In genomic region chr9:122205543-122206200, GRCm38 (mm10) we compare ENCODE assay signal across 13 mouse cellular contexts.
A peak's percentile ranks its signal among the peaks of the same experiment; 100 is the strongest.
DNase-seq lines count a peak whose midpoint lies in the region; ATAC-seq and TF ChIP-seq lines count a peak whose summit lies in the region.
"Had no signal": no experiment of that assay in that cellular context is flagged by ENCODE, and none has a peak within 500 bp of the region (broad histone marks: within the 10 kb centered on the region; RNA-seq: fewer than 3 reads in every experiment).

No protein-coding gene starts in this region.

- no peak for TF ChIP-seq POLR2A in brain, embryonic 14.5 days (IDR thresholded peaks at IDR 0.05; ENCODE audit: borderline replicate concordance, extremely low read depth, insufficient read depth, insufficient read length, poor library complexity, severe bottlenecking)

- no peak for TF ChIP-seq EP300 in lung, postnatal 0 days (IDR thresholded peaks at IDR 0.05)

- H3K27me3 ChIP-seq in kidney, embryonic 16.5 days (ENCODE audit: insufficient read depth, low read length): no peaks in the 10 kb centered on the region
- H3K27me3 ChIP-seq in lung, postnatal 0 days (replicated peaks; ENCODE audit: insufficient read depth, low read length): no peaks in the 10 kb centered on the region
- H3K27me3 ChIP-seq: limb, embryonic 15.5 days had no signal

- no peak overlapping the region for H3K4me2 ChIP-seq in kidney, embryonic 16.5 days (replicated peaks; ENCODE audit: low read depth, low read length)
- H3K4me2 ChIP-seq in lung, postnatal 0 days (replicated peaks; ENCODE audit: low read depth, low read length): no peak overlapping the region
- H3K4me2 ChIP-seq: limb, embryonic 15.5 days had no signal

- H3K27ac ChIP-seq in kidney, embryonic 16.5 days (ENCODE audit: low read length): no peak overlapping the region
- H3K27ac ChIP-seq in lung, postnatal 0 days (ENCODE audit: low read length): no peak overlapping the region
- H3K27ac ChIP-seq: limb, embryonic 15.5 days had no signal

- no peaks in the 10 kb centered on the region for H3K9me3 ChIP-seq in kidney, embryonic 16.5 days (ENCODE audit: low read length)
- H3K9me3 ChIP-seq in lung, postnatal 0 days (ENCODE audit: low read length): no peaks in the 10 kb centered on the region
- H3K9me3 ChIP-seq: limb, embryonic 15.5 days had no signal

- no peak overlapping the region for H3K4me3 ChIP-seq in kidney, embryonic 16.5 days (ENCODE audit: low read length)
- no peak overlapping the region for H3K4me3 ChIP-seq in lung, postnatal 0 days (ENCODE audit: low read depth, low read length)
- H3K4me3 ChIP-seq: limb, embryonic 15.5 days had no signal

- WGBS in kidney, embryonic 16.5 days: 41% methylated on average over 11 of the region's 11 CpGs
- WGBS in lung, postnatal 0 days: 31% methylated on average over 11 of the region's 11 CpGs

- no peak overlapping the region for H3K9ac ChIP-seq in kidney, embryonic 16.5 days (replicated peaks; ENCODE audit: low read length)
- H3K9ac ChIP-seq in lung, postnatal 0 days (replicated peaks; ENCODE audit: low read depth): no peak overlapping the region
- H3K9ac ChIP-seq: limb, embryonic 15.5 days had no signal

- DNase-seq in adrenal gland, postnatal 14 days: peak; percentile 65
- DNase-seq in adrenal gland, postnatal 4 days (ENCODE audit: low spot score in 2 of 2): no peak
- DNase-seq in kidney, postnatal 14 days: peak; percentile 34
- DNase-seq in brain, embryonic 14.5 days (ENCODE audit: low read depth): peak; percentile 39
- DNase-seq in lung, postnatal 0 days (ENCODE audit: low spot score): no peak
- DNase-seq in right cerebral cortex, postnatal 10 days (ENCODE audit: low spot score in 2 of 2): no peak
- DNase-seq in right cerebral cortex, adult 2 months (ENCODE audit: low spot score in 2 of 2): no peak
- DNase-seq: layer of hippocampus, postnatal 36 days; thymus, postnatal 4 days had no signal

- no peak for ATAC-seq in kidney, embryonic 16.5 days (ENCODE audit: low FRiP score, low TSS enrichment)
- peak; percentile 41; the same call in 1 of the 2 replicates for ATAC-seq in lung, postnatal 0 days
- ATAC-seq: hindbrain, embryonic 16.5 days; midbrain, embryonic 16.5 days had no signal

- H3K36me3 ChIP-seq in kidney, embryonic 16.5 days (ENCODE audit: insufficient read depth, low read length): no peaks in the 10 kb centered on the region
- no peaks in the 10 kb centered on the region for H3K36me3 ChIP-seq in lung, postnatal 0 days (ENCODE audit: insufficient read depth, low read length)

- H3K4me1 ChIP-seq in kidney, embryonic 16.5 days (ENCODE audit: insufficient read depth, low read length): 0 out of 2 replicates have a peak, but pooled peaks cover 4% of the 10 kb centered on the region
- H3K4me1 ChIP-seq in lung, postnatal 0 days (ENCODE audit: insufficient read depth, low read depth, low read length): no peaks in the 10 kb centered on the region

- no peak for TF ChIP-seq CTCF in brain, embryonic 14.5 days (IDR thresholded peaks at IDR 0.05; ENCODE audit: borderline replicate concordance, extremely low read depth, insufficient read depth, insufficient read length)
- no peak for TF ChIP-seq CTCF in lung, postnatal 0 days (IDR thresholded peaks at IDR 0.05)

Comparison
In these comparisons a context has a peak if more than half of its experiments do, and no peak if none do; other contexts are left out.
1. DNase-seq: peak in adrenal gland, postnatal 14 days (single experiment), kidney, postnatal 14 days (single experiment) and brain, embryonic 14.5 days (single experiment); none in adrenal gland, postnatal 4 days (0 of 2), lung, postnatal 0 days (single experiment), right cerebral cortex, postnatal 10 days (0 of 2) and right cerebral cortex, adult 2 months (0 of 2).